Mouse (Mus musculus) mouse trophoblast stem cell (cell line): ENCODE data around the gene Adssl1.

Experiments used
- in situ Hi-C, 2 experiments: fragments of 300-500 bp; cut with MseI, MboI; formaldehyde crosslinking; loops; 2 replicates in 1 of 2; 3 replicates in 1 of 2; pipeline ENCODE4 v1.15.1; 2025

Gene Adssl1

DNA sequence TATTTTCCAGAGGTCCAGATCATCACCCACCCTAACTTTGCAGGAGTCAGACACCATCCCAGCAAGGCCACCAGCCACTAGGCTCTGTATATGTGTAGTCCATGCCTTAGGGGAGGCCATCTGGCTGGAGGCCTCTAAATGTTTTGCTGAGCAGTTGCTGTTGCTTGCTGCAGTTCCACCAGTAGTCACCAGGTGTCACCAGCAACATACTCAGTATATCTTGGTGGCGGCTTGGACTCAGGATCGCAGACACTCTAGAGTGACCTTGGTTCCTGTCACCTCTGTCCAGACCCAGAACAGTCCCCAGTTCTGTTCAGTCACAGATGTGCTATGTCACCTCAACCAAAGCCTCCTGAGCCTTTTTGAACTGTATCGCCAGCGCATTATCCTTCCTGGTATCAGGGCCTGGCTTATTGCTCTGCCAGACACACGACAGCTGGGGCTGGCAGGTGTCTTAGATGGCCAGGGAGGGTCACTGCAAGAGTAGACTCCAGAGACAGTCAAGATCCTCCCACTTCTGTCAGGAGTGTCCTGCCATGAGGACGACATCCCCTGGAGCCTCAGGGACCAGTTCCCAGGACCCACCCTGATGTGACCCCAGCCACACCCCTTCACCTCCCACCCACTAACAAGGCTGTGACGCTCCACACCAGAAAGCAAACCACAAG lies 33.4 kb downstream of the Adssl1 start:
- in situ Hi-C loops, result no loop called here

DNA sequence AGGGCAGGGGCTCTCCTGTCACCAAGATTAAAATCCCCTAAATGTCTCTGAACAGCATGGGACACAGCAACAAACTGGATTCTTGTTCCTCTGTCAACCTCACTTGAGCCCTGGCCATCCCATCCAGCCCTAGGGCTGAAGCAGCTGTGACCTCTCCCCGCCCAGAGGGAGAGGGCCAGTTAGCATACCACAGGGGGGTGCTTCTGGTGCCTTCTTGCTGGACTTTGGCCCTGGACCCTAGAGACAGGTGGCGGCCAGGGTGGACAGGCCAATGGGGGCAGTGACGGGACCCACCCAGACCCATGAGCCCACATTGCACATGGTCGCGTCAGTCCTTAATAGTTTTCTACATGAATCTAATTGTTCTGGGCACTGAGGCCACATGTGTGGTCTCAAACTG lies 34.2 kb downstream of the Adssl1 start:
- in situ Hi-C loops, result no loop called here

DNA sequence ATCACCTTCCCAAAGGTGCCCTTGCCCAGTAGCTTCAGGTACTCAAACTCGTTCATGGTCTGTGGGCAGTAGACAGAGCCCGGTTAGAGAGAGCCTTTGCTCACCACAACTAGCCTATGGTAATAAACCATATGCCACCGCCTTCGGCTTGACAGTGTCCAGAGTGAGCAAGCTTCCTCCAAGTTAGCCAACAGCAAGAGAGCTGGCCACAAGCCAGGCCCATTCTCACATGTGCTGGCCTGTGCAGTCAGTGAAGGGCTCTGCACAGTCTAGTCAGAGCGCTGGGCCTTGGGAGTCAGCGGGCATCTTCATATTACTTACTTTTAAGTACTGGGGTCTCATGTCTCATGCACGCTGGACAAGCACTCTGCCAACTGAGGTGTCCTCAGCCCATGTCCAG lies 38.8 kb downstream of the Adssl1 start:
- in situ Hi-C loops, result no loop called here

DNA sequence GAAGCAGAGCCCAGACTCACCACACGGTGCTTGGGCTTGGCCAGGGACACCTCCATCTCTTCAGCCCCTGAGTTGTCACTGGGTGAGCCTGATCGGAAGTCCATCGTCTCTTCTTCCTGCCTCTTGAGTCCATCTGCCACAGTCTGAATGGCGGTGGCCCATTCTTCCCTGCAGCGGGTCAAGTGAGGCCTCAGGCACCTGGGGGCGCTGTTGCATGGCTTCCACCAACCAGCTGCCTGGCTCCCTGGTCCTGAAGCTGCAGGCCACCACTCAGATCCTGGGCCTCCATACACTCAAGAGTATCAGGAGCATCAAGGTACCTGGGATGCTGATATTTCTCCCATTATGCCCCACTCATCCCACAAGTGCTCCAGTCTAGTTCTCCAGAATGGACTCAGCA lies 39.3 kb downstream of the Adssl1 start:
- in situ Hi-C loops, result no loop called here

DNA sequence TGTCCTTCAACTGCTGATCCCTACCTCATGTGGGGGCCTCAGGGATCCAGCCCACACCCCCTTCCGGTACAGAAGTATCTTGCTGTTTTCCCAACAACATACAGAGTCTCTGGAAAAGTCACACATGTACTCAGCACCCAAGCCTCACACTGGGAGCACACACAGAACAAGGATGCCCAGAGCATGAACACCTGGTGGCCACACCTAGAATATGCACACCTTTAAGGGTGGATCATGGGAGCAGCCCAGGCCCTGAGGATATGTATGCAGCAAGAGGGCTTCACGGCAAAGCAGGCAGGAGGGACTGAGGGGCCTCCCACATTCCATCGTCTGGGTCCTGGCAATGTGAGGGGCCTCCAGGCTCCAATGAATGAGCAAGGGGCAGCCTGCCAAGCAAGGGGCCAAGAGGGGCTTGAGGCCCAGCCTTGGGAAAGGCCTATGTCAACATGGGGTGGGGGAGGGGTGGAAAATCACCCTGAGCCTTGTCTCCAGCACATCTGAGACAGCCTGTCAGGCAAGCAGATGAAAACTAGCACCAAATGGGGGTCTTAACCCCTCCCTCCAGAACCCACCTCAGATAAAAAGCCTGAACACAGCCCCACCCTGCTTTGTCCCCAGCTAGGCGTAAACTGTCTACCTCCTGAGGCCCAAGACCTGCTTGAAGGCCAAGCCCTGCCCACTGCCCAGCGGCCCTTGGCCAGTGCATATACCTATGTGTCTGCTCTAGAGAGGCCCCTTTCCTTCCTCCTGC lies 40.9 kb downstream of the Adssl1 start:
- in situ Hi-C loops, result loop anchor here (5.0 kb wide), 2 partner anchors 47 to 57 kb away; no protein-coding TSS in a partner anchor

GRCm38 (mm10) chr12:112661327-112661605 lies 41.4 kb downstream of the Adssl1 start:
- in situ Hi-C loops, result loop anchor here (5.0 kb wide), 2 partner anchors 46 to 56 kb away; no protein-coding TSS in a partner anchor

DNA sequence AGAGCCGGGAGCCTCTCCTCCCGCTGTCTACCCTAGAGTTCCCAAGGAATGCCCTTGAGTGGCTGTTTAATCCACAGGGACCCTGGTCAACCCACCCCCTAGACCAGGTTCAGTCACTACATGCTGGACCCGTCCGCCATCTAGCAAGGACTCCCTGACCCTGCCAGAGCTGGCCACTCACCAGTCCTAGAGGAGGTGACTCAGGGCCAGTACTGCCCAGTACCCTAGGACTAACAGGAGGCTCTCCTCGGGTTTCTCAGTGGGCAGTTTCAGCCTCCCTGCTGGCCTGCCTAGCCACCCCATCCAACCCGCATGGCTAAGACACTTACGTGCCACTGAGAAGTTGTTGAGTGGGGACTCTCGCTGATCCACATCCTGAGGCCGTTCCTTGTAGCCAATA lies 42.0 kb downstream of the Adssl1 start:
- in situ Hi-C loops, result loop anchor here (5.0 kb wide), 2 partner anchors 45 to 55 kb away; no protein-coding TSS in a partner anchor

GRCm38 (mm10) chr12:112663303-112663702 lies 43.5 kb downstream of the Adssl1 start:
- in situ Hi-C loops, result loop anchor here (5.0 kb wide), 2 partner anchors 44 to 54 kb away; no protein-coding TSS in a partner anchor

DNA sequence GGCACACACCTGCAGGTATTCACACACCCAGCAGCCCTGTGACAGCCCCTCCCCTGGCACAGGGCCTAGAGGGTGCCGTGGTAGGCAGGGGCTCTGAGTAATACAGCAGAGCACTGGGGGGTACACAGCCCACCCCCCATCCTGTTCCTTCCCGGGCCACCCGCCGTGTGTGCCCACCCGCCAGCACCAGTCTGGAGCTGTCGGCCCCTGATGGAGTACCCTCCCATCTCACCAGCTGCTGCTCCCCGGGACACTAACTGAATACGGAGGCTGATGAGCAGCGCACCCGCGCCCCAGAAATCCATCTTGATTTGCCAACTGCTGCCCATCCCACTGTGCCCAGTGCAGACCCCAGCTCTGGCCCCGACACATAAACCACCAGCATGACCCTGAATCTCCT lies 43.9 kb downstream of the Adssl1 start:
- in situ Hi-C loops, result loop anchor here (5.0 kb wide), 2 partner anchors 44 to 54 kb away; no protein-coding TSS in a partner anchor

- in situ Hi-C loops, result loop anchor here (5.0 kb wide), 2 partner anchors 43 to 53 kb away; no protein-coding TSS in a partner anchor
These were observed 44.3 kb downstream of the Adssl1 start for GRCm38 (mm10) chr12:112664124-112664523.

DNA sequence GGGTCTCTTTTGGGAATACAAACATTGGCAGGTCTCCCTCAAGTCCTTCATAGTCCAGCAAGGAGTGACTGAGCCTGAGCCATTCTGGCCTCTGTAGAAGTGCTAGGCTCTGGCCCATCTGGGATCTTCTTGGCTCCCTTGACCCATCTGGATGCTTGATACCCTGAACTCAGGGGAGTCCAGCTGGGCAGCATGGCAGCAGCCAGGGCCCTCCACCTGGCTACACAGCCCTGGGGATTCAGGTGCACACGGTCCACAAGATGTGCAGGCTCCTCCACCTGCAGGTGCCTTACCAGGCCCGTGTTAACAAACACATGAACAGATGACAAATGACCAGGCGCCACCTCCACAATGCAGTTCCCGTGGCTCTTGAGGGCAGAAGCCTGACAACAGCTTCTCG lies 44.8 kb downstream of the Adssl1 start:
- in situ Hi-C loops, result loop anchor here (5.0 kb wide), 2 partner anchors 43 to 53 kb away; no protein-coding TSS in a partner anchor

DNA sequence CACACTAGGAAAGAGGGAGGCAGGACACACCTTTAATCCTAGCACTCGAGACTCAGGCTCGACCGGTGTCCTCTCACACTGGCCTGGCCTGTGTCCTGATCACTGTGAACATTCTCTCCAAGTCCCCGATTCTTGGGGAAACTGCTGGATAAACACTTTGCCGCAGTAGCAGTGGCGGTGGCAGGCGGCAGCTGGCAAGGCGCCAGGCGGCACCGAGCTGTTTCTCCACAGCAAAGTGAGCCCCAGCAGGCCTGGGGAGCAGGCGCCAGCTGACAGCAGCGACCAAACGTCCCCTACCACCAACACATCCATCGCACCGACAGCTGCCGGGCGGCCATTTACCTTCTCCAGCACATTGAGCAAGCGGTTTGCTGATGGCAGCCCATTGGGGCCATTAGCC lies 45.6 kb downstream of the Adssl1 start:
- in situ Hi-C loops, result no loop called here

GRCm38 (mm10) chr12:112665881-112666544 lies 46.2 kb downstream of the Adssl1 start:
- in situ Hi-C loops, result no loop called here

GRCm38 (mm10) chr12:112667619-112668297 lies 47.9 kb downstream of the Adssl1 start:
- in situ Hi-C loops, result no loop called here

DNA sequence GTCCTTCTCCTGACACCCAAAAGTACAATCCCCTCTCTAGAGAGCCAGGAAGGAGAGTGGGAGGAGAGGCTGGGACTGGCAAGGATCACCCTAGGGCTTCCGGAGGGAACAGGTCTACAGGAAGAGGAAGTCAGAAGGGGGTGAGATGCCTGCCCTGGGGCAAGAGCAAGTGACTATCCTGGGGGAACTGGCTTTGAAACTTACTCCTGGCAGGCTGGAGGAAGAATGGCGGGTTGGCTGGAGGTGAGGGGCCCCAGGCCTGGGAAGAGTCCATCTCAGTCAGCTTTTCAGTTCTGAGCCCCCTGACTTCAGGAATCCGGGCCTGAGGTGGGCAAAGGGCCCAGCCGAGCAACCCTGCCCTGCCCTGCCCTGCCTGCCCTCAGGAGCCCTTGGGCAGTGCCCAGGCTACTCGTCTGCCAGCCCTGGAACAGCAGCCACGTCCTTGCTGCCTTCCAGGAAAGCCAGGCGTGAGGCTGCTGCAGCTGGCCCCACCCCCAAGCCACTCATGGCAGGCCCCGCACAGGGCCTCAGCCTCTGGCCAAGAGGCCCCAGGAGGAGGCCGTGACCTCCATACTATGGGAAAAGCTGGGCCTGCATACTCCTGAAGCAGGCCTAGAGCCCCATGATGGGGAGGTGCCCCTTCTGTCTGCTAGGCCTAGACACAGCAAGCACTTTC lies 51.0 kb downstream of the Adssl1 start:
- in situ Hi-C loops, result no loop called here

- in situ Hi-C loops, result no loop called here
These were observed 52.0 kb downstream of the Adssl1 start for GRCm38 (mm10) chr12:112671891-112672290.

DNA sequence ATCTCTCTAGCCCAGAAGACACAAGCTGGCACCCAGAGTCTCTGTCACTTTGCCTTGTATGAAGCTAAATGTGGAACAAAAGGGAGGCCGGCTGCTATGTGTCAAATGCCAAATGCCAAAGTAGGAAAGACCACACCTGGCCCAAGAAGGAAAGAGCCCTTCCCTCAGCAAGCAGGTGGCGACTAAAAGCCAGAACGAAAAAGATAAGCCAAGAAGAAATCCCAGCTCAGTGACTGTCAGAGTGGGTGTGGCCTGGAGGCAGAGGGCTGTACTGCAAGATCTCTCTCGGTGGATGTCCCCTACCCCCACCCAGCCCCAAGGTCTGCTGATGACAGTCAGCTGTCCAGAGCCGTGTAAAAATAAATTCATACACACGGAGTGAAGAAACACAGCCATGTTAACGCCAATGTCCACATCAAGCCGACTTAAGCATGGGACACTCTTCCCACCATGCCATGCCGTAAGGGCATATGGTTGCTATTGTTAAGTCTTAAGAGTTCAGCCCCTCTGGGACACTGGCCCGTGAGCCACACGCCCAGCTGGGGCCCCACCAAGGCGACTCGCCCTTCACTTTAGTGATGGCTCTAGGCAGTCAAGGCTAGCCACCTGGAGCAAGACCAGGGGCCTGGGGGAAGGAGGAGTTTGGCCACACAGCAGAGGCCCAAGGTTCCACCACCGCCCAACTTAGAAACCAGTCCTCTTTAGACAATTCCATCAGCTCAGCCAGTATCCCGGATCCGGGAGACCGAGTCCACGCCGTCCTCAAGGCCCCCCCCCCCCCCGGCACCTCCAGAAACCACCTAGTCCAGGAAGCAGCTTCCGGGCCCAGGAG lies 53.1 kb downstream of the Adssl1 start:
- in situ Hi-C loops, result no loop called here

GRCm38 (mm10) chr12:112673576-112674091 lies 53.8 kb downstream of the Adssl1 start:
- in situ Hi-C loops, result no loop called here

- in situ Hi-C loops, result no loop called here
These were observed 54.5 kb downstream of the Adssl1 start, which contains the start of gene Akt1 for GRCm38 (mm10) chr12:112674132-112675011. Gene Akt1 (minus strand): TSS chr12:112674884.
